Mouse (Mus musculus) right cerebral cortex, postnatal 36 days (tissue): ENCODE data around the gene Olfr147.
"Not testable (repeated sequence)": the region's sequence is repeated elsewhere in the genome, so short reads cannot be mapped to it uniquely, and the experiment has no call there.

Experiments used
- DNase-seq, 2 experiments: peaks; one replicate each; pipeline ENCODE4 v3.0.0; 2022; ENCODE audit warnings: low spot score in 2 of 2, mixed read lengths in 1 of 2

Olfr147 gene

GRCm38 (mm10) chr9:38401398-38401797, at the start of gene Olfr147:
Gene Olfr147 (plus strand): TSS chr9:38401698.
- no peak for DNase-seq

DNA sequence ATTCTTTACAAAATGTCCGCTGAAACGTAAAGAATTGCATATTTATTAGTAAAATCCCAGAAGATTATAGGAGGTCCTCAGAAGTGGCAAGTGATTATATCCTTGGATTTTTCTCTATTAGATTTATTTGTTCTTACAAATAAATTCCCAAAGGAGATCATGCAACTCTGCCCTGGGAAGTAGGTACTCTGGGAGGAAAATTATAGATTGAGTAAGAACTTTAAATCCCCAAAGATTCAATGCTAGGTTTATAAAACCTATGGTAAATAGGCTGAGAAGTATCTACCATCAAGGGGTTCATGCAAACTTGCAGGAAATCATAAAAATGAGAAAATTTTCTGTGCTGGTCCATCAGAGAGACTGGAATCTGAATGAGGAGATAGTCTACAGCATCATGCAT, 34.9 kb upstream of the Olfr147 start, which contains the start of gene Olfr250:
TSS of gene Olfr250 (plus strand) at position 301 of the 400 bp plus-strand sequence.
- DNase-seq: no peak

DNA sequence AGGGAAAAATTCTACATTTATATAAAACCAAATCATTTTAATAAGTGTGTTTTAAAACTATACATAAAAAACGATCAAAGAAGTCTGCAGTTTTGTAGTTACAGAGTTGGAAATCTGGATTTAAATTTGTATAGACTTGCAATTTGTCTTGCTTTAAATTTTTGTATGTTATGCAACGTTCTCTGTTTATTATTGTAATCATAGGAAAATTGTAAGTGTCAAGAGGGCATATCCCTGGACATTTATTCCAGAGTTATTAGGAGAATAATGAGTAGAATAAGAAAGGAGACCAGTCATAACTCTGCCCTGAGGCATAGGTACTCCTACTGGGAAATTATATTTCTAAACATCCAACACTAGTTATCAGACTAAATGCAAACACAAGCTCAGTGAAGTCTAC, 24.7 kb upstream of the Olfr147 start, which contains the start of gene Olfr251:
TSS of gene Olfr251 (plus strand) at position 301 of the 400 bp plus-strand sequence.
- no peak for DNase-seq

GRCm38 (mm10) chr9:38407502-38407901, 6.0 kb downstream of the Olfr147 start:
- not testable (repeated sequence) for DNase-seq

DNA sequence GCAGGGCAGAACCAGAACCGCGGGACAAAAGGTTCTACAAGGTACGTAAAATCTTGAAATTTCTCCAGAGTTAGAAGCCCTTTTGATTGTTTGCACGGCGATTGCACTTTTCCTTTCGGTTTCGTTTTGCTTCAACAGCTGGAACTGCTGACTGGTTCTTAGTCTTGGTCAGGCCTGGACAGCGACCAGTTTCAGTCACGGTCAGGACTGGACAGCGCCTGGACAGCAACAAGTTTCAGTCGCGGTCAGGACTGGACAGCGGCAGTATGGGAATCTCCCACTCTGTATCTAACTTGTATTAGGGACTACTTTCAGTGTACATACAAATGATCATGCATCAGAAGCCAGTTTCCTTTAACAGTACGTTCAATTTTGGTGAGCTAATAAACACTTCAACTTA, 12.0 kb downstream of the Olfr147 start:
- not testable (repeated sequence) for DNase-seq

DNA sequence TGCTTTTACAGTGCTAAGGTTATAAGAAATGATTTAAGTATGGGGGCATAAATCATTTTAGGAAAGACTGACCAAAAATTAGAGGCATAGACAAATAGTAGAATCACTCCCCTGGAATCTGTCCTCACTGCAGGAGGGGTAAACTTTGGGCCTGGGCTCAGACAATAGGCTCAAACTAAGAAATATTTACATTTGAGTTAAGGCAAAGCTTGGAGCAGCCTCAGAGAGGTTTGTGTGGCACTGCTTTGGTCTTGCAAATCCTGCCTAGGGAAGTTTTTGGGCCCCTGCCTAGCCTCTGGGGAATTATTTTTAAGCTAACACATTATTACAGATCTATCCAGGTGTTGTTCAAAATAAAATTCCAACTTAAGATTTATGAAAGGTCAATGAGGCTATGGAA, 22.3 kb downstream of the Olfr147 start:
- no peak for DNase-seq

GRCm38 (mm10) chr9:38427026-38427425, 25.5 kb downstream of the Olfr147 start:
- DNase-seq: no peak

DNA sequence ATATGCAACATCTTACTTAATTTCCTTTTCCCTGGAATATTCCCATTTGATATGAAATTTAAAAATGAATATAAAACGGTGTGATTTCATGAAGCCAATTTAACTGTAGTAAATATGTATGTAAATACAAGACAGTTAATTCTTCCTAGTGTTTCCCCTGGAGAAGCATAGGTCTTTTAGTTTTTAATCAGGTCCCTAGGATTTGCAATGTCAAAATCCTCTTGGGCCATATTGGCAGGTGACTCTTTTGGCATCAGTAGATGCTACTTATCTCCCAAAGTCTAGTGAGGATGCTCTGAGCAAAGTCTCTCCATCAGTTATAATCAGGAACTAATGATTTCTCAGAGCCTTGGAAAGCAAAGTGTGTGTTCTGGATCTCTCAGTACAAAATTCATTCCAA, 27.7 kb downstream of the Olfr147 start, which contains the start of gene Olfr901:
TSS of gene Olfr901 (plus strand) at position 301 of the 400 bp plus-strand sequence.
- no peak for DNase-seq

DNA sequence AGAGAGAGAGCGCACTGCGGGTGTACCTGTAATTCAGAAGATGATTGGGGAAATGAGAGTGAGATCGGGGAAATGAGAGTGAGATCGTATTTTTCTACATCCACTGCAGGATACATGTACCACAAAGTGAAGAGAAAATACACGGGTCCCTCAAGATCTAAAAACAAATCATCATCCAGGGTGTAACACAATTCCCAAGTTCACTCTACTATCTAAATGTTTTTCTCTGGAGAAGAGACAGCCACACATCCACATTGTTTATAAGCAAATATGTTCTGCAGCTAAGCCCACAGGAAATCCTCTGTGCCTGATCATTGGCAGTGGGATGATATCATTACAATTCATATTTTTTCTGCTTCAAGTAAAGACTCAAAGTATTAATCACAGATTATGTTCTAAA, 45.9 kb downstream of the Olfr147 start, which contains the start of gene Olfr902:
TSS of gene Olfr902 (plus strand) at position 301 of the 400 bp plus-strand sequence.
- no peak for DNase-seq
